Mouse (Mus musculus) neural tube, embryonic 11.5 days (tissue): ENCODE results near the gene Nfe2l2. TPM values are rescaled to one million over a fixed set of nuclear protein-coding genes. Genes with fewer than 3 reads are reported as not detected.

Source experiments
- ATAC-seq: fragments of 200-750 bp; cut with Nextera tagmentation; 2 replicates; pipeline ENCODE4 v1.8.0; 2017; ENCODE audit warnings: moderate number of reproducible peaks, mild to moderate bottlenecking, moderate TSS enrichment, moderate library complexity; ENCODE audit not compliant: insufficient read depth, low FRiP score, low TSS enrichment
- DNase-seq: peaks from one replicate; pipeline ENCODE4 v3.0.0-alpha.2; 2015; ENCODE audit warnings: low spot score
- H3K27ac ChIP-seq: fragments of 300-500 bp; sonication (generic); 2 replicates; pipeline ENCODE4 v1.5.1; 2014; ENCODE audit warnings: low read depth, mild to moderate bottlenecking, low read length
- H3K27me3 ChIP-seq: fragments of 300-500 bp; sonication (generic); 2 replicates; pipeline ENCODE4 v1.6.1; 2014; ENCODE audit warnings: mild to moderate bottlenecking, low read length, mixed read lengths; ENCODE audit not compliant: control insufficient read depth, insufficient read depth
- H3K36me3 ChIP-seq: fragments of 300-500 bp; sonication (generic); 2 replicates; pipeline ENCODE4 v1.6.1; 2014; ENCODE audit warnings: mild to moderate bottlenecking, low read length, moderate library complexity, mixed read lengths; ENCODE audit not compliant: control insufficient read depth, insufficient read depth
- H3K4me1 ChIP-seq: fragments of 300-500 bp; sonication (generic); 2 replicates; pipeline ENCODE4 v1.6.1; 2014; ENCODE audit warnings: low read length, mixed read lengths; ENCODE audit not compliant: control insufficient read depth, insufficient read depth
- H3K4me2 ChIP-seq: fragments of 300-500 bp; sonication (generic); 2 replicates; pipeline ENCODE4 v1.6.1; 2014; ENCODE audit warnings: low read depth, mild to moderate bottlenecking, moderate library complexity
- H3K4me3 ChIP-seq: fragments of 300-500 bp; sonication (generic); 2 replicates; pipeline ENCODE4 v1.5.1; 2014; ENCODE audit warnings: low read depth, low read length
- H3K9ac ChIP-seq: fragments of 300-500 bp; sonication (generic); 2 replicates; pipeline ENCODE4 v1.6.1; 2014; ENCODE audit warnings: mild to moderate bottlenecking, low read length
- H3K9me3 ChIP-seq: fragments of 300-500 bp; sonication (generic); 2 replicates; pipeline ENCODE4 v1.6.1; 2016; ENCODE audit warnings: low read length; ENCODE audit not compliant: control insufficient read depth
- WGBS: fragments of 180-500 bp; shearing (Covaris S2); extraction: QIAGEN DNeasy Blood & Tissue Kit; methylation state at CpG from one replicate; pipeline ENCODE4 v1.1.7; 2014; 5-methylcytosine and 5-hydroxymethylcytosine counted together
- polyA plus RNA-seq: library from polyadenylated mRNA; unstranded; fragments of >200 nt; fragmentation: Nextera tagmentation; extraction: Ambion mirVana; gene quantifications from 2 replicates; pipeline ENCODE4 v1.2.1, GENCODE M21; 2014

Gene Nfe2l2
- polyA plus RNA-seq, 1 experiment from 2014 or later: 26.5 TPM

- Histone ChIP-seq H3K4me3 (no peak overlapping the region), H3K27ac (no peak overlapping the region), H3K9me3 (no peaks in the 10 kb centered on the region), H3K9ac (no peak overlapping the region), H3K4me2 (no peak overlapping the region), H3K36me3 (no peaks in the 10 kb centered on the region), H3K27me3 (no peaks in the 10 kb centered on the region), H3K4me1 (no peaks in the 10 kb centered on the region)
- DNase-seq (no peak), ATAC-seq (no peak)
- 92% methylated on average over 7 of the region's 7 CpGs for WGBS
Measured at GRCm38 (mm10) chr2:75733177-75733576, 28.7 kb upstream of the Nfe2l2 start.

- H3K27me3 ChIP-seq: no peaks in the 10 kb centered on the region
- H3K36me3 ChIP-seq: no peaks in the 10 kb centered on the region
- no peaks in the 10 kb centered on the region for H3K9me3 ChIP-seq
- H3K4me3 ChIP-seq: no peak overlapping the region
- 63% methylated on average over 2 of the region's 2 CpGs for WGBS
- ATAC-seq: no peak
- no peak overlapping the region for H3K27ac ChIP-seq
- DNase-seq: no peak
- H3K4me2 ChIP-seq: no peak overlapping the region
- H3K9ac ChIP-seq: no peak overlapping the region
- H3K4me1 ChIP-seq: no peaks in the 10 kb centered on the region
Measured at GRCm38 (mm10) chr2:75731929-75732328, 27.5 kb upstream of the Nfe2l2 start.

- Histone ChIP-seq H3K4me3 (no peak overlapping the region), H3K36me3 (no peaks in the 10 kb centered on the region), H3K9ac (no peak overlapping the region), H3K9me3 (no peaks in the 10 kb centered on the region), H3K4me1 (no peaks in the 10 kb centered on the region), H3K27ac (no peak overlapping the region), H3K27me3 (no peaks in the 10 kb centered on the region), H3K4me2 (no peak overlapping the region)
- DNase-seq (no peak), ATAC-seq (no peak)
- WGBS: 89% methylated on average over 5 of the region's 5 CpGs
Measured at GRCm38 (mm10) chr2:75731233-75731651, 26.8 kb upstream of the Nfe2l2 start.

- H3K27ac ChIP-seq: no peak overlapping the region
- H3K27me3 ChIP-seq: no peaks in the 10 kb centered on the region
- H3K4me3 ChIP-seq: no peak overlapping the region
- H3K4me1 ChIP-seq: no peaks in the 10 kb centered on the region
- ATAC-seq (no peak), DNase-seq (no peak)
- no peak overlapping the region for H3K9ac ChIP-seq
- no peak overlapping the region for H3K4me2 ChIP-seq
- H3K36me3 ChIP-seq: no peaks in the 10 kb centered on the region
- H3K9me3 ChIP-seq: no peaks in the 10 kb centered on the region
- 88% methylated on average over 10 of the region's 10 CpGs for WGBS
Measured at GRCm38 (mm10) chr2:75730052-75730451, 25.6 kb upstream of the Nfe2l2 start.

GRCm38 (mm10) chr2:75724863-75725445 is 20.5 kb upstream of the Nfe2l2 start:
- no peak overlapping the region for H3K9ac ChIP-seq
- H3K27me3 ChIP-seq: no peaks in the 10 kb centered on the region
- no peak overlapping the region for H3K27ac ChIP-seq
- no peaks in the 10 kb centered on the region for H3K4me1 ChIP-seq
- WGBS: 83% methylated on average over 5 of the region's 5 CpGs
- ATAC-seq (no peak), DNase-seq (no peak)
- H3K9me3 ChIP-seq: no peaks in the 10 kb centered on the region
- no peak overlapping the region for H3K4me3 ChIP-seq
- H3K36me3 ChIP-seq: no peaks in the 10 kb centered on the region
- H3K4me2 ChIP-seq: no peak overlapping the region

- Histone ChIP-seq H3K9me3 (no peaks in the 10 kb centered on the region), H3K4me1 (no peaks in the 10 kb centered on the region), H3K27me3 (no peaks in the 10 kb centered on the region), H3K9ac (no peak overlapping the region), H3K27ac (no peak overlapping the region), H3K4me2 (no peak overlapping the region), H3K36me3 (no peaks in the 10 kb centered on the region), H3K4me3 (no peak overlapping the region)
- 90% methylated on average over 8 of the region's 8 CpGs for WGBS
- DNase-seq (no peak), ATAC-seq (no peak)
Measured at GRCm38 (mm10) chr2:75723481-75723880, 19.0 kb upstream of the Nfe2l2 start.

GRCm38 (mm10) chr2:75722893-75723292 is 18.5 kb upstream of the Nfe2l2 start:
- no peaks in the 10 kb centered on the region for H3K4me1 ChIP-seq
- H3K4me3 ChIP-seq: no peak overlapping the region
- DNase-seq (no peak), ATAC-seq (no peak)
- no peak overlapping the region for H3K9ac ChIP-seq
- 83% methylated on average over 5 of the region's 5 CpGs for WGBS
- H3K27me3 ChIP-seq: no peaks in the 10 kb centered on the region
- no peaks in the 10 kb centered on the region for H3K9me3 ChIP-seq
- H3K4me2 ChIP-seq: no peak overlapping the region
- no peaks in the 10 kb centered on the region for H3K36me3 ChIP-seq
- H3K27ac ChIP-seq: no peak overlapping the region

GRCm38 (mm10) chr2:75720236-75721027 is 16.0 kb upstream of the Nfe2l2 start:
- no peaks in the 10 kb centered on the region for H3K9me3 ChIP-seq
- no peak overlapping the region for H3K4me2 ChIP-seq
- 0 out of 2 replicates have a peak, but pooled peaks cover 2% of the 10 kb centered on the region for H3K4me1 ChIP-seq
- H3K27me3 ChIP-seq: no peaks in the 10 kb centered on the region
- DNase-seq (no peak), ATAC-seq (no peak)
- H3K9ac ChIP-seq: no peak overlapping the region
- no peaks in the 10 kb centered on the region for H3K36me3 ChIP-seq
- no peak overlapping the region for H3K27ac ChIP-seq
- 90% methylated on average over 11 of the region's 11 CpGs for WGBS
- no peak overlapping the region for H3K4me3 ChIP-seq

GRCm38 (mm10) chr2:75719331-75719869 is 15.0 kb upstream of the Nfe2l2 start:
- no peaks in the 10 kb centered on the region for H3K27me3 ChIP-seq
- ATAC-seq (no peak), DNase-seq (no peak)
- H3K9ac ChIP-seq: no peak overlapping the region
- no peaks in the 10 kb centered on the region for H3K36me3 ChIP-seq
- H3K4me1 ChIP-seq: 0 out of 2 replicates have a peak, but pooled peaks cover 2% of the 10 kb centered on the region
- H3K27ac ChIP-seq: no peak overlapping the region
- H3K4me3 ChIP-seq: no peak overlapping the region
- WGBS: 88% methylated on average over 3 of the region's 3 CpGs
- H3K9me3 ChIP-seq: no peaks in the 10 kb centered on the region
- no peak overlapping the region for H3K4me2 ChIP-seq
